Mouse (Mus musculus) heart, postnatal 0 days (tissue): ENCODE measurements around the gene Azgp1. TPM values are rescaled to one million over a fixed set of nuclear protein-coding genes. Genes with fewer than 3 reads are reported as not detected.
"Not testable (repeated sequence)": the region's sequence is repeated elsewhere in the genome, so short reads cannot be mapped to it uniquely, and the experiment has no call there.

Experiments used
- ATAC-seq: fragments of 200-750 bp; cut with Nextera tagmentation; 2 replicates; pipeline ENCODE4 v1.8.0; 2017; ENCODE audit warnings: low read depth, moderate number of reproducible peaks, moderate library complexity; ENCODE audit not compliant: insufficient read depth
- DNase-seq: peaks from one replicate; pipeline ENCODE4 v3.0.0-alpha.2; 2016; ENCODE audit warnings: low spot score
- H3K27ac ChIP-seq: fragments of 300-500 bp; sonication (generic); 2 replicates; pipeline ENCODE4 v1.5.1; 2014; ENCODE audit warnings: low read depth, mild to moderate bottlenecking
- H3K27me3 ChIP-seq: fragments of 300-500 bp; sonication (generic); 2 replicates; pipeline ENCODE4 v1.6.1; 2014; ENCODE audit warnings: low read length, mixed read lengths; ENCODE audit not compliant: control insufficient read depth, insufficient read depth
- H3K36me3 ChIP-seq: fragments of 300-500 bp; sonication (generic); replicated peaks from 2 replicates; pipeline ENCODE4 v1.6.1; 2014; ENCODE audit warnings: low read length, mixed read lengths; ENCODE audit not compliant: control insufficient read depth, insufficient read depth
- H3K4me1 ChIP-seq: fragments of 300-500 bp; sonication (generic); 2 replicates; pipeline ENCODE4 v1.6.1; 2014; ENCODE audit warnings: antibody characterized with exemption; ENCODE audit not compliant: control insufficient read depth, insufficient read depth
- H3K4me2 ChIP-seq: fragments of 300-500 bp; sonication (generic); 2 replicates; pipeline ENCODE4 v1.6.1; 2014; ENCODE audit warnings: low read depth, mild to moderate bottlenecking, low read length, moderate library complexity
- H3K4me3 ChIP-seq: fragments of 300-500 bp; sonication (generic); 2 replicates; pipeline ENCODE4 v1.5.1; 2014; ENCODE audit warnings: low read depth, low read length
- H3K9ac ChIP-seq: fragments of 300-500 bp; sonication (generic); replicated peaks from 2 replicates; pipeline ENCODE4 v1.6.1; 2014; ENCODE audit warnings: low read depth, low read length, mixed read lengths
- H3K9me3 ChIP-seq: fragments of 300-500 bp; sonication (generic); replicated peaks from 2 replicates; pipeline ENCODE4 v1.6.1; 2016; ENCODE audit warnings: low read length; ENCODE audit not compliant: control insufficient read depth
- CTCF ChIP-seq: IDR thresholded peaks from 2 replicates; pipeline ENCODE4 v1.5.1; 2016; ENCODE audit warnings: antibody characterized with exemption, control low read depth, low read depth
- EP300 ChIP-seq: IDR thresholded peaks from 2 replicates; pipeline ENCODE4 v1.6.1; 2016; ENCODE audit warnings: antibody characterized with exemption, low read depth
- WGBS: fragments of 180-500 bp; shearing (Covaris S2); extraction: QIAGEN DNeasy Blood & Tissue Kit; methylation state at CpG from one replicate; pipeline ENCODE4 v1.1.7; 2014; 5-methylcytosine and 5-hydroxymethylcytosine counted together
- polyA plus RNA-seq: library from polyadenylated mRNA; unstranded; fragments of >200 nt; fragmentation: Nextera tagmentation; extraction: Ambion mirVana; gene quantifications from 2 replicates; pipeline ENCODE4 v1.2.1, GENCODE M21; 2015
- total RNA-seq: library from RNA; depleted of rRNA; stranded (reverse); fragments of >200 nt; gene quantifications from 2 replicates; pipeline ENCODE4 v1.2.3, GENCODE M21; 2014; ENCODE audit warnings: low replicate concordance; rRNA removed

The Azgp1 gene
- total RNA-seq = 4.2 TPM in 1 of 2 replicates, not detected in the other
- 0.08 TPM in 1 of 2 replicates, not detected in the other for polyA plus RNA-seq

GRCm38 (mm10) chr5:137981300-137981699 lies at the start of gene Azgp1:
Gene Azgp1 (plus strand): TSS chr5:137981520.
- H3K27me3 ChIP-seq = no peaks in the 10 kb centered on the region
- no peak within 1 kb of the TSS for H3K4me2 ChIP-seq
- H3K4me1 ChIP-seq = no peaks in the 10 kb centered on the region
- no peaks in the 10 kb centered on the region for H3K36me3 ChIP-seq
- 50% methylated on average over 4 of the region's 4 CpGs for WGBS
- H3K9ac ChIP-seq = no peak within 1 kb of the TSS
- no peak within 1 kb of the TSS for H3K4me3 ChIP-seq
- TF ChIP-seq EP300 (no peak), CTCF (no peak)
- H3K27ac ChIP-seq = no peak within 1 kb of the TSS
- ATAC-seq (no peak), DNase-seq (no peak)
- no peaks in the 10 kb centered on the region for H3K9me3 ChIP-seq

- not testable (repeated sequence) for H3K27ac ChIP-seq, H3K9ac ChIP-seq, H3K4me3 ChIP-seq, ATAC-seq, H3K4me2 ChIP-seq, H3K36me3 ChIP-seq, H3K9me3 ChIP-seq, H3K27me3 ChIP-seq, H3K4me1 ChIP-seq, DNase-seq
- WGBS = 67% methylated on average over 2 of the region's 2 CpGs
Measured at GRCm38 (mm10) chr5:137933934-137934333, 47.4 kb upstream of the Azgp1 start.

- 81% methylated on average over 2 of the region's 2 CpGs for WGBS
- no peak overlapping the region for H3K9ac ChIP-seq
- DNase-seq = no peak
- H3K27me3 ChIP-seq = no peaks in the 10 kb centered on the region
- H3K4me2 ChIP-seq = no peak overlapping the region
- TF ChIP-seq EP300 = no peak
- TF ChIP-seq CTCF = no peak
- H3K36me3 ChIP-seq = no peaks in the 10 kb centered on the region
- ATAC-seq = no peak
- H3K27ac ChIP-seq = no peak overlapping the region
- H3K4me3 ChIP-seq = no peak overlapping the region
- H3K4me1 ChIP-seq = no peaks in the 10 kb centered on the region
- H3K9me3 ChIP-seq = no peaks in the 10 kb centered on the region
Measured at GRCm38 (mm10) chr5:137936486-137936885, 44.8 kb upstream of the Azgp1 start.

- Histone ChIP-seq H3K27ac (no peak overlapping the region), H3K27me3 (no peaks in the 10 kb centered on the region), H3K4me3 (no peak overlapping the region), H3K9ac (no peak overlapping the region), H3K36me3 (no peaks in the 10 kb centered on the region), H3K9me3 (no peaks in the 10 kb centered on the region), H3K4me2 (no peak overlapping the region), H3K4me1 (no peaks in the 10 kb centered on the region)
- ATAC-seq (no peak), DNase-seq (no peak)
- 58% methylated on average over 4 of the region's 4 CpGs for WGBS
- TF ChIP-seq EP300 (no peak), CTCF (no peak; the same call in 1 of the 2 replicates)
Measured at GRCm38 (mm10) chr5:137937238-137937637, 44.1 kb upstream of the Azgp1 start.

GRCm38 (mm10) chr5:137940948-137941347 lies 40.4 kb upstream of the Azgp1 start:
- no peak for TF ChIP-seq CTCF
- no peak for TF ChIP-seq EP300
- no peaks in the 10 kb centered on the region for H3K9me3 ChIP-seq
- H3K9ac ChIP-seq = no peak overlapping the region
- ATAC-seq = no peak
- no peaks in the 10 kb centered on the region for H3K27me3 ChIP-seq
- WGBS = 73% methylated on average over 4 of the region's 4 CpGs
- H3K4me1 ChIP-seq = no peaks in the 10 kb centered on the region
- no peak for DNase-seq
- H3K4me3 ChIP-seq = no peak overlapping the region
- H3K27ac ChIP-seq = no peak overlapping the region
- no peak overlapping the region for H3K4me2 ChIP-seq
- no peaks in the 10 kb centered on the region for H3K36me3 ChIP-seq

- DNase-seq (no peak), ATAC-seq (no peak)
- Histone ChIP-seq H3K4me1 (no peaks in the 10 kb centered on the region), H3K36me3 (no peaks in the 10 kb centered on the region), H3K9me3 (no peaks in the 10 kb centered on the region), H3K27ac (no peak overlapping the region), H3K27me3 (no peaks in the 10 kb centered on the region), H3K4me2 (no peak overlapping the region), H3K9ac (no peak overlapping the region), H3K4me3 (no peak overlapping the region)
- no peak for TF ChIP-seq EP300
- TF ChIP-seq CTCF = no peak
- 51% methylated on average over 1 of the region's 1 CpGs for WGBS
Measured at GRCm38 (mm10) chr5:137943133-137943532, 38.2 kb upstream of the Azgp1 start.
